In genomic region chr1:183657043-183657442, GRCm38 (mm10) we compare ENCODE assay signal across 9 mouse cellular contexts.
DNase-seq lines count a peak whose midpoint lies in the region; ATAC-seq and TF ChIP-seq lines count a peak whose summit lies in the region.
"Had no signal": no experiment of that assay in that cellular context is flagged by ENCODE, and none has a peak within 500 bp of the region (broad histone marks: within the 10 kb centered on the region; RNA-seq: fewer than 3 reads in every experiment).

No protein-coding gene starts in this region.

- no peak overlapping the region for H3ac ChIP-seq in C2C12 (ENCODE audit: control insufficient read depth, insufficient read length, low read depth)

- no peaks in the 10 kb centered on the region for H3K4me1 ChIP-seq in hindbrain, embryonic 10.5 days (replicated peaks)
- H3K4me1 ChIP-seq in hindbrain, embryonic 12.5 days: no peaks in the 10 kb centered on the region
- no peaks in the 10 kb centered on the region for H3K4me1 ChIP-seq in embryonic facial prominence, embryonic 10.5 days
- H3K4me1 ChIP-seq: limb, embryonic 13.5 days had no signal

- no peak overlapping the region for H3K4me2 ChIP-seq in hindbrain, embryonic 12.5 days (replicated peaks)
- H3K4me2 ChIP-seq: limb, embryonic 13.5 days had no signal

- H3K36me3 ChIP-seq in hindbrain, embryonic 10.5 days: no peaks in the 10 kb centered on the region
- no peaks in the 10 kb centered on the region for H3K36me3 ChIP-seq in hindbrain, embryonic 12.5 days
- no peaks in the 10 kb centered on the region for H3K36me3 ChIP-seq in C2C12 (ENCODE audit: control insufficient read depth, insufficient read depth)
- H3K36me3 ChIP-seq in embryonic facial prominence, embryonic 10.5 days (replicated peaks): no peaks in the 10 kb centered on the region
- H3K36me3 ChIP-seq: limb, embryonic 13.5 days had no signal

- no peaks in the 10 kb centered on the region for H3K79me3 ChIP-seq in C2C12 (ENCODE audit: low read depth)

- H3K27ac ChIP-seq in hindbrain, embryonic 10.5 days: no peak overlapping the region
- no peak overlapping the region for H3K27ac ChIP-seq in hindbrain, embryonic 12.5 days
- no peak overlapping the region for H3K27ac ChIP-seq in embryonic facial prominence, embryonic 10.5 days (replicated peaks)
- H3K27ac ChIP-seq in layer of hippocampus, adult 2 months: no peak overlapping the region
- H3K27ac ChIP-seq: limb, embryonic 13.5 days had no signal

- H3K9me3 ChIP-seq in hindbrain, embryonic 10.5 days: no peaks in the 10 kb centered on the region
- H3K9me3 ChIP-seq in hindbrain, embryonic 12.5 days (replicated peaks): no peaks in the 10 kb centered on the region
- no peaks in the 10 kb centered on the region for H3K9me3 ChIP-seq in embryonic facial prominence, embryonic 10.5 days
- H3K9me3 ChIP-seq: limb, embryonic 13.5 days had no signal

- no peaks in the 10 kb centered on the region for H3K79me2 ChIP-seq in C2C12 (ENCODE audit: control insufficient read depth, insufficient read depth)

- peak; percentile 61 for DNase-seq in hindbrain, embryonic 10.5 days (ENCODE audit: low spot score)
- DNase-seq in adrenal gland, adult 2 months: peak; percentile 50
- DNase-seq in embryonic facial prominence, embryonic 10.5 days (ENCODE audit: low spot score): peak; percentile 64
- peak in 1 of 2 experiments; percentile 60 for DNase-seq in layer of hippocampus, adult 2 months (ENCODE audit: low spot score in 2 of 2)
- peak; percentile 55 for DNase-seq in mesoderm, embryonic 11.5 days (ENCODE audit: low read depth, low spot score)
- DNase-seq in thymus, postnatal 36 days: peak; percentile 39 to 49

- no peaks in the 10 kb centered on the region for H3K27me3 ChIP-seq in hindbrain, embryonic 10.5 days (ENCODE audit: insufficient read depth, poor library complexity, severe bottlenecking)
- no peaks in the 10 kb centered on the region for H3K27me3 ChIP-seq in hindbrain, embryonic 12.5 days
- no peaks in the 10 kb centered on the region for H3K27me3 ChIP-seq in C2C12 (ENCODE audit: control insufficient read depth, insufficient read depth, insufficient read length)
- H3K27me3 ChIP-seq in embryonic facial prominence, embryonic 10.5 days (replicated peaks; ENCODE audit: low read depth, poor library complexity, severe bottlenecking): no peaks in the 10 kb centered on the region
- H3K27me3 ChIP-seq: limb, embryonic 13.5 days had no signal

- H3K9ac ChIP-seq in hindbrain, embryonic 12.5 days: no peak overlapping the region
- H3K9ac ChIP-seq: limb, embryonic 13.5 days had no signal

- no peak for ATAC-seq in hindbrain, embryonic 12.5 days (ENCODE audit: low FRiP score)

- WGBS in hindbrain, embryonic 10.5 days: 56% methylated on average over 5 of the region's 5 CpGs
- 60% methylated on average over 5 of the region's 5 CpGs for WGBS in hindbrain, embryonic 12.5 days
- WGBS in embryonic facial prominence, embryonic 10.5 days: 56% methylated on average over 5 of the region's 5 CpGs

- H3K4me3 ChIP-seq in hindbrain, embryonic 10.5 days: no peak overlapping the region
- H3K4me3 ChIP-seq in hindbrain, embryonic 12.5 days: no peak overlapping the region
- no peak overlapping the region for H3K4me3 ChIP-seq in C2C12 (ENCODE audit: insufficient read depth, poor library complexity, severe bottlenecking)
- no peak overlapping the region for H3K4me3 ChIP-seq in embryonic facial prominence, embryonic 10.5 days
- H3K4me3 ChIP-seq in layer of hippocampus, adult 2 months: no peak overlapping the region
- H3K4me3 ChIP-seq: limb, embryonic 13.5 days had no signal

- TF ChIP-seq CTCF in C2C12 (IDR thresholded peaks at IDR 0.05; ENCODE audit: control insufficient read depth, insufficient read depth, insufficient read length): peak; percentile 38
- TF ChIP-seq CTCF in layer of hippocampus, adult 2 months (conservative IDR thresholded peaks at IDR 0.05): peak; percentile 82

TF ChIP-seq in C2C12, 6 proteins besides CTCF, POLR2A, EP300 and RAD21:
- TF ChIP-seq MAX (IDR thresholded peaks at IDR 0.05): no peak
- no peak for TF ChIP-seq MYOG (IDR thresholded peaks at IDR 0.05; ENCODE audit: control insufficient read depth, extremely low read depth, insufficient read length)
- TF ChIP-seq USF1 (IDR thresholded peaks at IDR 0.05; ENCODE audit: low read depth): no peak
- no peak for TF ChIP-seq CEBPB (IDR thresholded peaks at IDR 0.05; ENCODE audit: low read depth)
- no peak for TF ChIP-seq MYOD1 (IDR thresholded peaks at IDR 0.05; ENCODE audit: control insufficient read depth, insufficient read length, low read depth)
- TF ChIP-seq FOSL1 (IDR thresholded peaks at IDR 0.05; ENCODE audit: insufficient read depth, low read length, poor library complexity, severe bottlenecking): no peak
